Mouse (Mus musculus) embryo, embryonic 11.5 days (tissue): Measurements from ENCODE around the gene Olfr424.

Source experiments
- DNase-seq: peaks from one replicate; pipeline ENCODE4 v3.0.0-alpha.2; 2012; ENCODE audit warnings: low read depth, low spot score

The Olfr424 gene

DNA sequence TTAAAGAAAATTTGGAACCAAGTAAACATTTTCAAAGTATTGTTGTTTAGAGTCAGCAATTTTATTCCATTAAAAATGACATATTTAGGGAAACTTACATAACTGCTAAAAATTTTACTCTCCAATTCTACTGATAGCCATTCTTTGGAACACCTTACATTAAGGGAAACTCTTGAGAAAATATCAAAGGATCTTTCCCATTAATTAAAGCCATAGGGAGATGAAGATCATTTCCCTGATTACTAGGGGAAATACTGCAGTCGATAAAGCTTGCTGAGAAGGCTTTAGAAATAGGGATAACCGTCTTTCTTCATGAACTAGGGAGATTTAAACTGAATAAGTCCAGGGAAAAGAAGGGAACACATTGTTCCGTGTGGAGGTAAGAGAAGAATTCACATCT, at the start of gene Olfr424:
TSS of gene Olfr424 (plus strand) at position 301 of the 400 bp plus-strand sequence.
- no peak for DNase-seq

- no peak for DNase-seq
Observed at GRCm38 (mm10) chr1:174084031-174084430, 47.3 kb upstream of the Olfr424 start, which contains the start of gene Olfr429. Olfr429 (plus strand) TSS chr1:174084331.

DNA sequence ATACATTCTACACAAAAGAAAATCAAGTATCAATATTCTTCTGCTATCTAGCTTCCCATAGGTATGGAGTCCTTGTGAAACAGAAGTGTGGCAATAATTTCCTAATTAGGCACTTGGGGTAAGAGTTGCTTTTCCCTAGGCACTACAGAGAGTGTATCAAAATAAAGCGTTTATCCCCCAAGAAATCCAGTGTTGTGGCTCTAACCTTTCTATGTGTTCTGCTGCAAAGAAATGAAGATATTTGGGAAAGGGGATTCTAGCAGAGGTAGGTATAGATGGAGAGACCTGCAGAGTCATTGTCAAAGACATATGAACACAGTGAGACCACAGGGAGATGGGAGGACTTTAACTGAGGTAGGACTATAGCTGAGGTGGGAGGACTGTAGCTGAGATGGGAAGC, 34.7 kb upstream of the Olfr424 start, which contains the start of gene Olfr427:
TSS of gene Olfr427 (plus strand) at position 301 of the 400 bp plus-strand sequence.
- no peak for DNase-seq

GRCm38 (mm10) chr1:174103735-174104134, 27.6 kb upstream of the Olfr424 start:
- no peak for DNase-seq

GRCm38 (mm10) chr1:174121062-174121461, 10.3 kb upstream of the Olfr424 start, which contains the start of gene Olfr231:
Olfr231 (minus strand) TSS chr1:174121162.
- DNase-seq, result no peak

GRCm38 (mm10) chr1:174131999-174132398, 682 bp downstream of the Olfr424 start:
- DNase-seq, result no peak

GRCm38 (mm10) chr1:174141384-174141783, 10.1 kb downstream of the Olfr424 start:
- DNase-seq, result no peak

DNA sequence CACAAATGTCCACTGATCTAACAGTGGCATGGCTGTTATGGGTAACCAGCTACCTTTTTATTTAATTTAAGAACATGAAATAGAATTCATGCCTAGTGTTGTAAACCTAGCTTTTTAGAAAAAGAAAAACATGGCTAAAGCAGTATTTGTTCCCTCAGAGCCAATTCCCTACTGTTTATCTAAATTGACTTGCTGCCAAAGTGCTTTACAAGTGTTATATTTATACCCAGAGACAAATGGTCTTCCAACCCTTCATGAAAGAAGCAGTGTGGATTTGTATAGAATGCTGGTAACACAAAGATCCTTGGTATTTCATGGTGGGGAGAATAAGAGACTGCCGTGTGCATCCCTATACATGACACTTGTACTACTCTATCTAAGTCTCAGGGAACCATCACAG, 15.4 kb downstream of the Olfr424 start:
- DNase-seq, result no peak

DNA sequence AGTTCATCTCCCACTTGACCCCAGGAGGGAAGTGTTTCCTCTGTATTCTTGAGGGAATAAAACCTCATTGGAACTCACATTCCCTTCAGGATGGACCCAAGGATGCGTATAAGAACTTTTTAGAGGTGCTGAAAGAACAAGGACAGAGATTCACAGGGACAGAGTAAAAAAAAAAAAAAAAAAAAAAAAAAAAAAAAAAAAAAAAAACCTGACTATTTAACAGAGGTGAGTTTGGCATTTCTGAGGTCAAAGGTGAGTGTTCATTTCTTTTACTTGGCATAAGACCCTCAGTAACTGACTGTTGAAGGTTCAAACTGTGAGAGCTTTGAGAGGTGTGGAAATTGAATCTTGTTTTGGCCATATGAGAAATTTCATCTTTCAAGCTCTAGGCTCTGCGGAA, 18.0 kb downstream of the Olfr424 start:
- DNase-seq, result no peak

GRCm38 (mm10) chr1:174155333-174155732, 24.0 kb downstream of the Olfr424 start, which contains the start of gene Olfr420:
Olfr420 (plus strand) TSS chr1:174155633.
- no peak for DNase-seq

DNA sequence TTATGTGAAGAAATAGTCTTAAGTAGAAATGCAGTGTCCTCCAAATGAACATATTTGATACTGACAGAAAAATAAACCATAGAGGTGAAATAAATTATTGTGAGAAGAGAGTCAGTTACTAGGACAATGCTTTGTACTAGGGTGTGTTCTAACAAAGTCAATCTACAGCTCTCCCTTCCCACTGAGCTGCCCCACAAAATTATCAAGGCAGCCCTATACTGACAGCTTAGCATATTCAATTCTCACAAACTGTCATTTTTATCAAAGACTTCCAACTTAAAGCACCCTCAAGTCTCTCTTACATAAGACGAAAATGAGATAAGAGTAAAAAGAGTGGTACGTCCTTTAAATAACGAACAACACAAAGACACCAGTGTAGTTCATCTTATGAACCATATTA, 26.3 kb downstream of the Olfr424 start:
- DNase-seq, result no peak

GRCm38 (mm10) chr1:174158512-174158911, 27.2 kb downstream of the Olfr424 start:
- DNase-seq, result no peak

GRCm38 (mm10) chr1:174159095-174159494, 27.8 kb downstream of the Olfr424 start:
- no peak for DNase-seq

DNA sequence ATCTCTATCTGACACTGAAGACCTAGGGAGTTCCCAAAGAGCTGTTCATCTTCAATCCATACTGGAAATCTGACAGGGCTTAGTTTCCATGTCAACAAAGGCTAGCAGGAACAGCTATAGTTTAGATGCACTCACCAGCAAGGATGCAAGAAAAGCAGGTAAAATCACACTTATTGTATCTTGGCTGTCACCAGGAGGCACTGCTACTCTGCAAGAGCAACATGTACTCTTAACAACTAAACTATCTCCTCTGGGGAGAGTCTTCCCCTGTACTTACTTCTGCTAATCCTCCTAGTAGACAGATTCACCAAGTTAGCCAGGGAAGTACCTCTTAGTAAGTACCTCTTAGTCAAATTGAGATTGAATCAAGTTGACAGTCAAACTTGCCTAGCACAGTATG, 37.7 kb downstream of the Olfr424 start:
- DNase-seq, result no peak

DNA sequence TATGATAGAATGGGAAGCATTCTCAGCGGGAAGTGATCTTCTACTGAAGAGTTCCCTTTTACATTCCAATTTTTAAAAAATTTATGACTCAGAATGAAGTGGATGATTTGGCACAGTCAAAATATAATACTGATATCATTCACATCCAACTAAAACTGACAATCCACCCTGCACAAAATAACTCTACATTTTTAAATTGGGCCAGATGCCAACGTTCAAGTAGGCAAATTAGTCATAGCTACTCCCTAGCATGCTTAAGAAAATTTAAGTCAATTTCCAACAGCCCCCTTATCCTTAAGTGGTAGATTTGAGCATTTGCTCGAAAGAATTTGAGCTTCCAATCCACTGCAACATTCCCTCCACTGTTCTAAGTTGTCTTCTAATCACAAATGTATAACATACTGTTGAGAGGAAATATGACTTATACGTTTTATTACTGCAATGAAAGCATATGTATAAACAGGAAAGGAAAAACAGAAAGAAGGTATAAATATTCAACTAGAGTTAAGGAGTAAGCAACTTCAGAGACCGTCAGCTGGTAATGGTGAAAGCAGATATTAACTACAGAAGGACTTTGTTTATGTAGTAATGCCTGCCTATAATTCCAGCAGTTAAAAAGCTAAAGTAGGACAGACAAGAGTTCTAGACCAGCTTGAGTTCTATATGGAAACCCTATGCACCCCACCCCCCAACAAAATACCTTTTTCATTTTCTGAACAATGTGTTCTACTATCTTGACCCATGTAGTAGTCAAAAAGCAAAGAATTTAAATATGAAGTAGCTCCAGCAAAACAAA, 39.6 kb downstream of the Olfr424 start:
- DNase-seq, result no peak

GRCm38 (mm10) chr1:174171537-174171936, 40.2 kb downstream of the Olfr424 start:
- no peak for DNase-seq

GRCm38 (mm10) chr1:174172605-174173004, 41.3 kb downstream of the Olfr424 start, which contains the start of gene Spta1:
Spta1 (plus strand) TSS chr1:174172776.
- DNase-seq, result no peak
